Mouse (Mus musculus) spleen, adult 10 weeks (tissue): ENCODE data around the gene Olfr1245. TPM values are rescaled to one million over a fixed set of nuclear protein-coding genes. Genes with fewer than 3 reads are reported as not detected.

ENCODE experiments used
- polyA plus RNA-seq: library from polyadenylated mRNA; stranded (reverse); fragments of 350-450 nt; fragmentation: Illumina TruSeq; extraction: RNeasy Lipid Tissue Mini Kit (QIAGEN cat#74804); gene quantifications from one replicate; pipeline ENCODE4 v1.2.3, GENCODE M21; 2015; ENCODE audit warnings: low replicate concordance; ENCODE audit not compliant: insufficient read depth

Gene Olfr1245
- polyA plus RNA-seq, result not detected

DNA sequence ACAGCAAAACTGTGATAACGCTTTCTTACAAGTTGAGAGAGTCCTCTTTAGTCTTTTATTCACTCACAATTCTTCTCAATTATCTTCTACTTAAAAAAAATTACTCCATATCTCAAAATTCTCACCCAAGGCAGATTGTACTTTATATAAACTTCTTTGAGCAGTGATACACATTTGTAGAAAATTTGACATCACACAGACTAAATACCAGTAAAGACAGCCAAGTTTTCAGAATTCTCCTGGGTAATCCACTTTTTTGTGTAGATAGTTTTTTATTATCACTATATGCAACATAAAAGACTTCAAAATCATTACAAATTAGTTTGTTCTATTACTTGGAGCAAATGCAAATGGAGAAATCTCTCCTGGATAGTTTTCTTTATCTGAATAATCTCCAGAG, at the start of gene Olfr1245:
Gene Olfr1245 (minus strand): TSS at position 101 of the 400 bp plus-strand sequence.

DNA sequence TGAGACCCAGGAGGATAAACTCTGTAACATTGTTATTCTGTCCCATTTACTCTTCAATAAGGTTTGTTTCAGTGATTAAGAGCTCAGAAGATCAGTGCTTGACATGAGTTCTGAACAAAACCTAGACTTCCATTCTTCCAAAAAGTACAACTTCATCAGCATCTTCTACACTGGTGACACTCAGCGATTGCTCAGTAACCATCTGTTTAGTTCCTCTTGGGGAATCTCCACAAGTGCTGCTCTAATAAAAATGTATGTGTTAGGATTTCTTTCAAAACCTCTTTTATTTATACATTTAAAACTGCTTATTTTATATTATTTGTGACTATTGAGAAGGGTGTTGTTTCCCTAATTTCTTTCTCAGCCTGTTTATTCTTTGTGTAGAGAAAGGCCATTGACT, 39.9 kb upstream of the Olfr1245 start, which contains the start of gene Olfr1248:
Gene Olfr1248 (minus strand): TSS at position 101 of the 400 bp plus-strand sequence.

DNA sequence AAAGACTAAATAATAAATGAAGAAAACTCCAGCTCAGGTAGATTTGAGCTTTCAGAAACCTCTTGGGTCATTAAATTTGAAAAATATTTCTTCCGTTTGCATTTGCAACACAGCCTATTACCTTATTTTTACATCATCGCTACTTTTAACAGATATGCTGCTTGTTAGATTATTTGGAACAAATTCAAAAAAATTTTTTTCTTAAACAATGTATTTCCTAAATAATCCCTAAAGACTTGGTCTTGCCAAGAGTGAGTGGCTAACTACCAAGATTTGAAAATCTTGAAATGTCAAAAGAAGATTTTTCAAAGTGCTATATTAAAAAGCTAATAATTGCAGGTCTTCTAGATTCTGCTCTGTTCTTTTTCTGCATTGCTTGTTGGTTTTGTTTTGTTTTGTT, 35.8 kb upstream of the Olfr1245 start, which contains the start of gene Olfr1247:
Gene Olfr1247 (minus strand): TSS at position 101 of the 400 bp plus-strand sequence.

DNA sequence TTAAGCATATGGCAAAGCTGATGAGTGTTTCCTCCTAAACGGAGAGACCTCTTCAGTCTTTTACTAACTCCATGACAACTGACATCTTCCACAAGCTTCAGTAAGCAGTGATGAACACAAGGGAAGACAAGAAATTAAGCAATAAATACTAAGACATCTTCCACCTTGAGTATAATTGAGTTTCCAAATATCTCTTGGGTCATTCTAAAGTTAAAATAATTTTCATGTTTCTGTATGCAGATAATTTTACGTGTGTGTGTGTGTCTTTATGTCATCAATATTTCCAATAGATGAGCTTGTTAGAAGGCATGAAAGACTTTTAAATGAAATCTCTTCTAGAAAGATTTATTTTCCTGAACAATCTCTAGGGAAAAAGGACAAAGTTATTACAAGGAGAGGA, 14.8 kb upstream of the Olfr1245 start, which contains the start of gene Olfr1246:
Gene Olfr1246 (minus strand): TSS at position 101 of the 400 bp plus-strand sequence.

DNA sequence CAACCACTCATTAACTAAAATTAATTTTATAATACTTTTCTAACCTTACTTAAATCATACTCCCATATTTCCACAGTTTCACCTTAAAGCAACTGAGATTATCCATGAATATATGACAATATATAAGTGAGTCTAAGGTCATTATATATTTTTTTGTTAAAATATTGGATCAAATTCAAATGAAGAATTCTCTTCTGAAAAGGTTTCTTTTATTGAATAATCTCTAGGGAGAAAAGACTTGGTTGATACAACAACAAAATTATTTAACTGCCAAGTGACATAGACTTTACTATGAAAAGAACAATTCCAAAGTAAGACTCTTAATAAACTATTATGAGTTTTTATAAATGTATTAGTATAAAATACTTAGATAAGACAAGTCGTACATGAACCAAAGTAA, 46.9 kb downstream of the Olfr1245 start, which contains the start of gene Olfr1243:
Gene Olfr1243 (minus strand): TSS at position 101 of the 400 bp plus-strand sequence.

Other genes starting within 250 kb of the Olfr1245 start
- not detected for gene Olfr1232, start 248.8 kb downstream of the Olfr1245 start, polyA plus RNA-seq
- gene Olfr1233, start 236.0 kb downstream of the Olfr1245 start, polyA plus RNA-seq, result not detected
- not detected for gene Olfr1234, start 213.6 kb downstream of the Olfr1245 start, polyA plus RNA-seq
- gene Olfr1238, start 168.8 kb downstream of the Olfr1245 start, polyA plus RNA-seq, result not detected
- gene Olfr1239, start 158.0 kb downstream of the Olfr1245 start, polyA plus RNA-seq, result not detected
- not detected for gene Olfr1240, start 135.4 kb downstream of the Olfr1245 start, polyA plus RNA-seq
- gene Olfr1241, start 91.3 kb downstream of the Olfr1245 start, polyA plus RNA-seq, result not detected
- not detected for gene Olfr1242, start 80.1 kb downstream of the Olfr1245 start, polyA plus RNA-seq
- gene Olfr1243, start 47.0 kb downstream of the Olfr1245 start, polyA plus RNA-seq, result not detected
- gene Olfr1246, start 14.7 kb upstream of the Olfr1245 start, polyA plus RNA-seq, result not detected
- not detected for gene Olfr1247, start 35.7 kb upstream of the Olfr1245 start, polyA plus RNA-seq
- not detected for gene Olfr1248, start 39.8 kb upstream of the Olfr1245 start, polyA plus RNA-seq
- not detected for gene Olfr1249, start 56.5 kb upstream of the Olfr1245 start, polyA plus RNA-seq
- gene Olfr1250, start 83.0 kb upstream of the Olfr1245 start, polyA plus RNA-seq, result not detected
- not detected for gene Olfr1251, start 93.5 kb upstream of the Olfr1245 start, polyA plus RNA-seq
- gene Olfr1252, start 146.6 kb upstream of the Olfr1245 start, polyA plus RNA-seq, result not detected
- not detected for gene Olfr1253, start 178.6 kb upstream of the Olfr1245 start, polyA plus RNA-seq
- gene Olfr1254, start 215.2 kb upstream of the Olfr1245 start, polyA plus RNA-seq, result not detected
- gene Olfr1255, start 233.6 kb upstream of the Olfr1245 start, polyA plus RNA-seq, result not detected